Mouse (Mus musculus): Measurements from ENCODE around the gene Tm9sf4. TPM values are rescaled to one million over a fixed set of nuclear protein-coding genes. Genes with fewer than 3 reads are reported as not detected.

The Tm9sf4 gene
- total RNA-seq (2015), result 59.2 and 60.4 TPM in 2 replicates
- 65.8 and 89.2 TPM in 2 replicates for total RNA-seq (2017)

DNA sequence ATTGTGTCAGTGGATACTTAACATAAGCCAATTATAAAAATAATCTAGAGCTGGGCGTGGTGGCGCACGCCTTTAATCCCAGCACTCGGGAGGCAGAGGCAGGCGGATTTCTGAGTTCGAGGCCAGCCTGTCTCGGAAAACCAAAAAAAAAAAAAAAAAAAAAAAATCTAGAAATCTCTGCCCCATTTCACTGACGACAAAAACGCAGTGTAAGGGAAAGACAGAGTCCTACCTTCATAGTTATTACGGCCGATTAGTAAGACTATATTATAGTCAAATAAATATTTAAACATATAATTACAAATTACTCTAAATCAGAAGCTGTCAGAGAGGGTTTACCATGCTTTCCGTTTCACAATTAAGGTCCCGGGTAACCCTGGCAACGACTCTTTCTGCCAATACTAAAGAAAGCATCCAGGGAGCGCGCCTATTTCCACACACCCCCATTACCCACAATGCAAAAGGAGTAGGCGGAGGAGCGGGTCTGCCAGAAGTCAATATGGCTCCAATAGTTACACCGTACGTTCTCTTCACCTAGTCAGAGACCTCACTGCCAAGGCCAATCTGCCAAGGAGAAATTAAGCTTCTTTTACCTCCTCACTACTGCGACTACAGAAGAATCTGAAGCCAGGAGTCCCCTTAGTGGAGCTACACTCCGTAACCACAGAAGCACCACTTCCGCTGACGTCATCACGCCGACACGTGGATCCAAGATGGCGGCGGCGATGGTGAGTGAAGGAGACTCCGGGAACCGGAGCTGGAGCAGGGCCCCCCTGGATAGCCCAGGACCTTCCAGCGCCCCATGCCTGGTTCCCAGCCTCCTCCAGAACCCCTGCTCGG lies at the start of gene Tm9sf4:
Gene Tm9sf4, plus strand, starts transcription at position 460 of the 840 bp plus-strand sequence.
- ATAC-seq (replicated peaks; ENCODE audit: poor library complexity), result peak; percentile 90

DNA sequence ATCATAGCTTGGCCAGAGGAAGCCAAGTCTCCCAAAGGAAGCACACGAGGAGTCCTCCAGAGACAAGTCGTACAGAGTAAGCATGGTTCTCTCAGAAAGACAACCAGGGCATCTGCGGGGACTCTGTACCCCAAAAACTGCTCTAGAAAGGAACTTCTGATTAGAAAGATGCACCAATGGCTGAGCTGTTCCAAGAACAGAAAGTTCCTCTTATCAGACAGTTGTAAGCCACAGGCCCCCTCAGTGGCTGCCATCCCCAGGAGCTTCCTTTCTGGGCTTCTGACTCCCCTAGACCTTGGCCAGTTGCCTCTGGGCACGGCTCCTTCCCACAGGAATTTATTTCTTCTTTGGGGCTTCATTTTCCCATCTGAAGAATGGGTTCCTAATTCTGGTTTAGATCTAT lies 45.4 kb upstream of the Tm9sf4 start:
- ATAC-seq (replicated peaks; ENCODE audit: poor library complexity), result peak; percentile 45

DNA sequence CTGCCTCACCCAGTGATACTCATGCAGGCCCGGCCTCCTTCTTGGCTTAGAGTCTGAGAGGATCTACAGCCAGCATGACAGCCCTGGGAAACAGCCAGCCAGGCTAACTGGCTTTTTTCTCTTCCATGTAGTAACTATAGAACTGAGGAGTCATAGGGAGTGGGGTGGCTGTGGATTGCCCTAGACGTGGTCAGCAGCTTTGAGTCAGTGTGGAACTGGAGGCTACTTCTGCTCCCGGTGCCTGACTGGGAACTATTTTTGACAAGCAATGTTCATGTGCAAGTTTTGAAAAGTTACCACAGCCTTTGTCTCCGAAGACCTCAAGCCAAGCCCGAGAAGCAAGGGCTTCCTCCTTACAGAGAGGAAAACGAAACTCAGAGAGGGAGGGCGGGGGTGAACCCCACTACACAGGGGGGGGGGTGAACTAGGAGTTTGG lies 44.0 kb upstream of the Tm9sf4 start:
- ATAC-seq (replicated peaks; ENCODE audit: poor library complexity), result peak; percentile 59

DNA sequence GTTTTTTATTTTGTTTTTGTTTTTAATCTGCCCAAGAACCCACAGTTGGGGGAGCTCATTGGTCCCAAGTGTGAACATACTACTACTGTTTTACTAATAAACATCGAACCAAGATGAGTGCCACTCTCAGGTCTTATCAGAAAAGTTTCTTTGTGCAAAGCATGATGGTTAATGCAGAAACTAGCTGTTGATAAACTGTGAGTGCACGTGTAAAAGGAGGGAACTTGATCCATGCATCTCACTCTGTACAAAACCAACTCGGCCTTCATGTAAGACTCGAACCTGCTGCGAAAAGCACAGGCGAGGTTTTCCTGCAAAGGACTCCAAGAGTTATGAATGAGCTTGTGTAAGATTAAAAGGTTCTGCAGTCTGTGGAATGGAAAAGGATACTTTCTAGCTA lies 41.6 kb upstream of the Tm9sf4 start:
- ATAC-seq (replicated peaks; ENCODE audit: poor library complexity), result no peak

DNA sequence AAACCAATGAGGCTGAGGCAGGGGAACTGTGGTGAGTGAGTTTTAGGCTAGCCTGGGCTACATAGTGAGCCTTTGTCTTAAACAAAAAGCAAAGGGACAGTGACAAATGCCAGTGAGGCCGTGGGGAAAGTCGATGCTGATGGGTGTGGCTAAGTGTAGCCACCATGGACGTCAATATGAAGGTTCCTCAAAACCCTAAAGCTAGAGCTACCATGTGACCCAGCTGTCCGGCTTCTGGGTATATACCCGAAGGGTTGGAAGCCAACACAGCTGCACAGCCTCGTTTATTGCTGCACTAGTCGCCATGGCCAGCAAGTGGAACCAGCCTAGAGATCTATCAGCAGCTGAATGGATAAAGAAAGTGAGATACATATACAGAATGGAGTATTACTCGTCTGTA lies 41.0 kb upstream of the Tm9sf4 start:
- peak; percentile 50 for ATAC-seq (replicated peaks; ENCODE audit: poor library complexity)

DNA sequence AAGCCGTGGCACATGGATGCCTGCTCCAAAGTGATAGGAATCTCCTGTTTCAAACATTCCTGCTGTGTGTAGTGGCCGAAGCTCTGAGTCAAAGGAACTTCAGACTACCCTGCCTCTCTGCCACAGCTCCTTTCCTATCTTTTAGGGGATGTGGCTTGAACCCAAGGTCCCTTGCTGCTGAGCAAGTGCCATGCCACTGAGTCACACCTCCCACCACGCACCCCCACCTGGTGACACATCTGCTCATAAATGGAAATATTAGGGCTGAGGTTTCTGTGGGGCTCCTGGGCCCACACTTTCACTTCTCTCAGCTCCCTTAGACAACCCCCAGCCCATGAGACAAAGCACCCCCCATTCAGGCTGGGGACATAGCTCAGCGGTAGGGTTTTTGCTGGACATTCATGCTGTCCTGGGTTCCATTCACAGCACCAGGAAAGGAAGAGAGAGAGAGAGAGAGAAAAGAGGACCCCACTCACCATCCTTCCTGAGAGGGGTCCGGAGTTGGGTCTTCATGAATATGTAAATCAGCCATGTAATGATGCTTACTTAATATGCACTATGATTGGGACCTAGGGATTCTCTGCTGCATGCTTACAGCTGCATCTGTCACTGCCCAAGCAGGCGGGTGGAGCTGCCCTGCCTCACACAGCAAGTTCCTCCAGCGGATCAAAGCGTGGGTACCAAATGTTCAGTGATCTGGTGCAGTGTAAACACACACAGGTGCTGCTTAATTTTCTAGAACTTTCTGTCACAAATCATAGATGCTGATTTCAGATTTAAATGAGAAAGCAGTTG lies 39.1 kb upstream of the Tm9sf4 start:
- ATAC-seq (replicated peaks; ENCODE audit: poor library complexity), result no peak

DNA sequence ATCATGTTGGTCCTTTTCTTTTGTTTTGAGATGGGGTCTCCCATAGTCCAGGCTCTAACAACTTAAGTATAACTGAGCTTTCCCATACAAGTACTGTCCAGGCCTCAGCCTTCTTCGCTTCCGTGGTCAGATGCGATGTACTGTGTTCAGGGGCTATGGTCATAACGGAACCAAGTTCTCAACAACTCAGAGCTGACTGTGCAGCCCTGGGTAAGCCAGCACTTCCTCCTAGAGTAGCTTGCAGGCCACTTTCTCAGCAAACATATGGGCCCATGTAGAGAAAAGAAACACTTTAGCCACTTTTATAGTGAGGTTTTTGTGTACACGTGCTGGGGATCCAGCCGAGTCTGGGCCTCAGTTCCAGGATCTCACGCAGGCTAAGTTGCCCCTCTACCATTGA lies 38.4 kb upstream of the Tm9sf4 start:
- ATAC-seq (replicated peaks; ENCODE audit: poor library complexity), result peak; percentile 40; the same call in 1 of the 2 replicates

DNA sequence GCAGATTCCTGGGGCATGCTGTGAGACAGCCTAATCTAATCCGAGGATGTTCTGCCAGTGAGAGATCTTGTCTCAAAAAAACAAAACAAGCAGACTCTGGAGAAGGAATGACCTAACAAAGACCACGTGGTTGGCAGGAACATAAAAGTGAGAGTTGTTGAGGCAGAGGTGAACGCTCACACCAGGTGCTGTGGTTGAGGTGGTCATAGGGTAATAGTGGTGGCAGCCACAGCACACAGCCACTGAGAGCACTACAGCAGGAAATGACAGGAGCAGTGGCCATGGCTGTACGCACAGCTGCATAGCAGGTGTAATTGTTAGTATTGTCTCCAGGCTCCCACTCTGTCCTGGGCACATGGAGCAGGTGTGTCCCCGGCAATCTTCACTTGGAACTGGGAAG lies 35.2 kb upstream of the Tm9sf4 start:
- 0 out of 2 replicates have a peak, but pooled peaks have one; percentile 32 for ATAC-seq (replicated peaks; ENCODE audit: poor library complexity)

DNA sequence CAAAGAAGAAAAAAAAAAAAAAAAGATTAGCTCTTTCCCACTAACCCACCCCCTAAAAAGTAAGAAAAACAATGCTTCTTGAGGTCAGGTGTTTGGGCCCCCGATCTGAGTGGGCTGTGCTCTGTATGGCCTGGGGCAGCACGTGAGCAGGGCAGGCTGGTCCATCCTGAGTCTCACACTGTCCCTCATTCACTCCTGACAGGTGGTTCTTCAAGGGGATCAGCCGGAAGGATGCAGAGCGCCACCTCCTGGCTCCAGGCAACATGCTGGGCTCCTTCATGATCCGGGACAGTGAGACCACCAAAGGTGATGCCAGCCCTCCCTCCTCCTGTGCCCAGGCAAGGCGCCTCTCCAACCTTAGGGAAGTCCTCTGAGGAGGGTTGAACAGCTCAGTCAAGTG lies 30.1 kb upstream of the Tm9sf4 start:
- peak; percentile 76 for ATAC-seq (replicated peaks; ENCODE audit: poor library complexity)

DNA sequence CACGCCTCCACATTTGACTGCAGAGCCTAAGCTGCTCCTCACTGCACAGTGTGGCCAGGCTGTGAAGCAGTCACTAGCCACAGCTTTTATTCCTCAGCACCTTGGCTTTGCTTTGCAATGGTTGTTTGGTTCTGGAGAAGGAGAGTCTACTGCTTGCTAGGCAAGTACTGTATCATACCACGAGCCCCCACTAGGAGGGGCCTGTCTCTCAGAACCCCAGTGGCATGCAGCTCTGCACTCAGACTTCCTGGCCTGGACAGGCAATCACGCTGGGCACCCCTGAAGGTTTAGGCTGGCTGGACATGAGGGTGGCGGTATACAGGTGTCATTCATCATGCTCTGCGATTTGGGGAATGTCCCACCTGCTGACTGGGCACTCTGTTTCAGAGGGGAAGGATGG lies 26.9 kb upstream of the Tm9sf4 start:
- ATAC-seq (replicated peaks; ENCODE audit: poor library complexity), result peak; percentile 79

DNA sequence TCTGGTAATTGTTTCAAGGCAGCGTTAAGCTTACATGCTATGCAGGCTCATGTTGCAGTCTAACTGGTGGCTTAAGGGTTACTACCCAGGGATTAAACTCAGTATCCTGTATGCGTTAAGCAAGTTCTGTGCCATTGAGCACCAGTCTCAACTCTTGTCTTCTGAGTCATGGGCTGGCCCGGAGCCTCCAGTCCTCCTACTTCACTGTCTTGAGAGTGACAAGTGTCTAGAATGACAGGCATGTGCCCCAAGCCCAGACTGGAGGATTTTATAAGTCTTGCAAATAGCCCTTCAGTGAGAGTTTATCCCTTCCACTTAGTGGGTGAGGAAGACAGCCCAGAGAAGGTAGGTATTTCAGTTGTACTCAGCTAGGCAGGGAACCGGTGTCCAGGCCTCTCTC lies 24.9 kb upstream of the Tm9sf4 start:
- ATAC-seq (replicated peaks; ENCODE audit: poor library complexity), result no peak

DNA sequence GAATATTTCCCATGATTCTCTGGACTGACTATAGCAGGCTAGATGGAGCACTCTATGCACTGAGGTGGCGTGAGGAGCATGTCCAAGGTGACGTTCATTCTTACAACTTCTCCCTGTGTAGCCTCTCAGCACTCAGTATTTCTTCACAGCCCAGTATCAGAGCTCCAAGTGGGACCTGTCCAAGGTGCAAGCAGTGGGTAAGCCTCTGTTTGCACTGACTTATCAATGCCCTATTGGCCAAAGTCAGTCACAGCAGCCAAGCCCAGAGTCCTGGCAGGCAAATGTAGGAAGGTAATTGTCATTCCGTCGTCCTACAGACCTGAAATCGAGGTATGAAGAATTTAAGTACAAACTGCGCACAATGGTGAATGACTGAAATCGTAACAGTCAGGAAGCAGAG lies 21.9 kb upstream of the Tm9sf4 start:
- no peak for ATAC-seq (replicated peaks; ENCODE audit: poor library complexity)

DNA sequence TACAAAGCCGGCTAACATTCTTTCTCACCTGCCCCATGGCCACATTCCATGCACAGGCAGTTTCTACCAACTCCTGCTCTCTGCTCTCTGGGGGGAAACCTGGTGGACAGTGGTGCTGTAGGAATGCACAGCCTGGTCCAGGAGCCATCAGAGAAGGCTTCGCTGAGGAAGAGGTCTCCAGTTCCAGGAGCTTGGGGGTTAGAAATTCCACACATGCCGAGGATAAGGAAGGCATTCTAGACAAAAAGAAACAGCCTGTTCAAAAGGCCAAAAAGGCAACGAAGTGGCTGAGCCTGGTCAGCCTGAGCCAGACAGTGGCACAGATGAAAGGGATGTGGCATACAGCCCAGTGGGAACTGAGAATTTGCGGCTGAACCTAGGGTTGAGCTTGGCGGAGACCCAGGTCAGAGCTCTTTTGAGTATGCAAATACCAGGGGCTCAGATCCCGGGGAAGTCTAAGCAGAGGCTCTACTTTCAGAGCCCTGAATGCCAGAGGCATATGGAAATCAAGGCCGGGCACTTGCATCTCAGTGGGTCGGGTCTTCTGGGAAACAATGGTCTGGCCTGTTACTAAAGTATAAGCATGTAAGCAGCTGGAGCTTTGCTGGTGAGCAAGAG lies 21.0 kb upstream of the Tm9sf4 start:
- ATAC-seq (replicated peaks; ENCODE audit: poor library complexity), result peak; percentile 59

DNA sequence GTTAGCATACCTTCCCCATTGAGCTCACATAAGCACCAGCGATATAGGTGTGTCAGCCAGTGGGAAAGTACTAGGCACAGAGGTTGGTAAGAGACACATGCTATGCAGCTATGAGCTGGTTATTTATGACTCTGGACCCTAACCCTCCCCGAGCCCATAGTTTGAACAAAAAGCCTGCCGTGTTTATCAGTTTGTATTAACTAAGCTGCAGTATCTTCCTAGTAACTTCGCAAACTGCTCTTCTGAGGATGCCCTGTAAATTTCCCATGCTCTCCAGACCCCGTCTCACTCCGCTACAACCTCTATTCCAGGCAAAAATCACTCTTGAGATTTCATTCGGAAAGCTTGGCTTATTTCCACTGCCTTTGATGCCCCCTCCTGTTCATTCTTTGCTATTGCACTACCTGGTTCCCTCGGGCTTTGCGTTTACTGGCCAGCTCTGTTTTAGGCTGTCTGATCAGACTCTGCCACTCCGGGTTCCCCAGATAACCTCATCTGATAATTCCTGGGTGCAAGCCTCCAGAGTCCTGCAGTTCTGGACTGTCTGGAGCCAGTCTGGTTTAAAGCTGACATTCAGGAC lies 18.4 kb upstream of the Tm9sf4 start:
- ATAC-seq (replicated peaks; ENCODE audit: poor library complexity), result peak; percentile 47

DNA sequence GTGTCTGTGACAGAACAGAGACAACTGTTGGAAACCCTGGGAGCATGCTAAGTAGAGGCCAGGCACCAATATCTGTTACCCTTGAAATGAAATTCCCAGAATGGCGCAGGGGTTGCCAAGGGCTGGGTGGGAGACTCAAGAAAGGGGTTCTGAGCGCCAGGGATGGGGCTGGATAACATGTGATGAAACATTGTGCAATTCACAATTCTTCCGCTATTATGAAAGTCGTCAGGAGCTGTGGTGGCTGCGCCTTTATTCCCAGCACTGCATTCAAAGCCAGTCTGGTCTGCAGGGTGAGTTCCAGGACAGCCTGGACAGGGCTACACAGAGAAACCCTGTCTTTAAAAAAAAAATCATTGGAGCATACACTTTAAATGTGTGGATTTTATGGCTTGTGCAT lies 15.8 kb upstream of the Tm9sf4 start:
- peak; percentile 42 for ATAC-seq (replicated peaks; ENCODE audit: poor library complexity)

DNA sequence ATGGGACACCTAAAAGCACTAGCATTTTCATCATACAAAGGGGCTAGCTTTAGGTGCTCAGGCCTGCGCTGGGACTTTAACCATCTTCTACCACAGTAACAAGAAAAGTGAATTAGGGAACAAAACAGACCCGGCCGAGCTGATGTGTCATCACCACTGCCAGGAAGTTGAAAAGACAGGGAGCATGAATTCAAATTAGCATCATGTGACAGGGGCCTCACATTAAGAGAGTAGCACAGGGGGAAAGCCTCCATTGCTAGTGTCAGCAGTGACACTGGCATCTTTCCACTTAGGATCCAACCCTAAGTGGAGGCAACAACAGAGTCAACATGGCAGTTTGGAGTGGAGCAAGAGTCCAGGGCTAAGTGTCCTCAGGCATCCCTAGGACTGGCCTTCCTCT lies 13.9 kb upstream of the Tm9sf4 start:
- ATAC-seq (replicated peaks; ENCODE audit: poor library complexity), result 0 out of 2 replicates have a peak, but pooled peaks have one; percentile 24

DNA sequence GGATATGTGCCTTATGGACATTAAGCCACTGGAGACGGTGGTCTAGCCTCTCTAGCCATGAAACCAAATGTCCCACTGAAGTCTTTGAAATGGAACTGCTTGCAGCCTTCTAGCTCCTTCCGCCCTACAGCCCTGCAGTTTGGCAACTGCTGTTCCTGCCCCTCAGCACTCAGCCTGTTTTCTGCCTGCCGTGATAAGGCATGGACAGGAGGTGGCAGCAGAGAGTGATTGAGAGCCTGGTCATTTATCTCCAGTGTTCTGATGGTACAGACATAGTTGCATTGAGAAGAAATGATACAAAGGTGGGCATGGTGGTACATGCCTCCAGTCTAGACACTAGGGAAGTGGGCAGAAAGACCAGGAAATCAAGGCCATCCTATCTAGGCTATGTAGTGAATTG lies 13.4 kb upstream of the Tm9sf4 start:
- peak; percentile 90 for ATAC-seq (replicated peaks; ENCODE audit: poor library complexity)

DNA sequence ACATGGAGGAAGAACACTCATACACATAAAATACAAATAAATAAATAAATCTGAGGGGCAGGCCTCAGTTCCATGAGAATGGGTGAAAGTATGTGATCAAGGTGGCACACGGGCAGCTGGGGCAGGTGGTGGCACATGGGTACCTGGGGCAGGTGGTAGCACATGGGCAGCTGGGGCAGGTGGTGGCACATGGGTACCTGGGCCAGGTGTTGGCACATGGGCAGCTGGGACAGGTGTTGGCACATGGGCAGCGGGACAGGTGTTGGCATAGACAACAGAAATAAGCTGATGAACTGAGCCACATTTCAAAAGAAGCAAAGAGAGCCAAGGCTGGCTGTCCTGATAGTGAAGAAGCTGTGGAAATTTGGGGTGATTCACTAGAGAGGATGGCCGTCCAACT lies 11.4 kb upstream of the Tm9sf4 start:
- no peak for ATAC-seq (replicated peaks; ENCODE audit: poor library complexity)

DNA sequence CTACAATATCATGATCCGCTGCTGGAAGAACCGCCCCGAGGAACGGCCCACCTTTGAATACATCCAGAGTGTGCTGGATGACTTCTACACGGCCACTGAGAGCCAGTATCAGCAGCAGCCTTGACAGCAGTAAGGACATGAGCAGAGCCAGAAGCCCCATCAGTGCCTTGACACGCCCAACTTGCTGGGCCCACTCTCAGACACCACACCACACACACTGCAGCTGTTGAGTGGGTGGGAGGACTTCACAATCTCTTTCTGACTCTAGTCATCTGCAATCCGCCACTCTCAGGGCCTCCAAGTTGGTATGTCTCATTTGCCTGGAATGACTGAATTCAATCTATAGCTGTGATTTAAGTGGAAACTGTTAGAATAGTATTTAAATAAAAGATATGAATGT lies 10.1 kb upstream of the Tm9sf4 start:
- ATAC-seq (replicated peaks; ENCODE audit: poor library complexity), result no peak

DNA sequence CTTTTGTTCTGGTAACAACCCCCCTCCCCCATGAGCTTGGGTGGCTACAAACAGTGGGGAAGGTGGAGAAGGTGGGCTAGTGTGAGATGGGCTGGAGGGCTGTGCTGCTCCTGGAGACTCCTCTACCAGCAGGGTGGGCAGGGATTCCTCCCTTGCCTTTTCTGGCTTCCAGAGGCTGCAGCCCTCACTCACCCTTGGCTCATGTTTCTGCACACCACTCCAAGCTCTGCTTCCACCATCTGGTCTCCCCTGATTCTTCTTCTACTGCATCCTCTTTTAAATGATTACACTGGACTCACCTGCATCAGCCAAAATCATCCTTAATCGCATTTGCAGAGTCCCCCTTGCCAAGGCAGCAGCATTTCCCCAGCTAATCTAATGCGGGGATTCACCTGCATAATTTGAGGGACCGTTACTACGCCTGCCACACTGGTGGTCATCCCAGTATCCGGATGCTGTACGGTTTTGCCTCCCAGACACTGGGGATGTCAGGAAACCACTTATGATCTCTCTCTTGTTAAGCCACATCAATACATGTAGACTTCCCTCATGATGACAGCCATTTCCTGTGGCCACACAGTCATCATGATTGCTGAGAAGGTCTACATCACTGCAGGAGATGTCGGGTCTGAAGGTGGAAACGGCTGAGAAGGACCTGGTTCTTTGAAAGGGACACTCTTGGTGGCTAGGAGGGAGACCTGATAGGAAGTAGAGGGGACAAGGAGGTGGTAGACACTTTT lies 9.0 kb upstream of the Tm9sf4 start:
- ATAC-seq (replicated peaks; ENCODE audit: poor library complexity), result peak; percentile 36; the same call in 1 of the 2 replicates
